ENCODE assay signal across 18 mouse cellular contexts in genomic region chr8:77650646-77651190, GRCm38 (mm10). TPM values are rescaled to one million over a fixed set of nuclear protein-coding genes. Genes with fewer than 3 reads are reported as not detected.
DNase-seq lines count a peak whose midpoint lies in the region; ATAC-seq and TF ChIP-seq lines count a peak whose summit lies in the region.
"Had no signal": no experiment of that assay in that cellular context is flagged by ENCODE, and none has a peak within 500 bp of the region (broad histone marks: within the 10 kb centered on the region; RNA-seq: fewer than 3 reads in every experiment).

No protein-coding gene starts in this region.

- TF ChIP-seq EP300 in lung, postnatal 0 days (IDR thresholded peaks at IDR 0.05), result no peak
- no peak for TF ChIP-seq EP300 in liver, postnatal 0 days (IDR thresholded peaks at IDR 0.05; ENCODE audit: low read depth)

- H3K36me3 ChIP-seq in intestine, embryonic 16.5 days (ENCODE audit: control insufficient read depth, insufficient read depth, low read length), result no peaks in the 10 kb centered on the region
- no peaks in the 10 kb centered on the region for H3K36me3 ChIP-seq in intestine, embryonic 15.5 days
- H3K36me3 ChIP-seq in lung, postnatal 0 days (ENCODE audit: insufficient read depth, low read length), result no peaks in the 10 kb centered on the region
- no peaks in the 10 kb centered on the region for H3K36me3 ChIP-seq in liver, postnatal 0 days (replicated peaks; ENCODE audit: insufficient read depth, low read length)
- H3K36me3 ChIP-seq: embryonic facial prominence, embryonic 15.5 days; forebrain, embryonic 10.5 days; G1E; liver, embryonic 12.5 days had no signal

- 52% methylated on average over 1 of the region's 1 CpGs for WGBS in intestine, embryonic 16.5 days
- WGBS in intestine, embryonic 15.5 days, result 55% methylated on average over 1 of the region's 1 CpGs
- WGBS in lung, postnatal 0 days, result 53% methylated on average over 1 of the region's 1 CpGs
- WGBS in liver, postnatal 0 days (ENCODE audit: insufficient replicate concordance), result 66% methylated on average over 1 of the region's 1 CpGs

- H3K4me1 ChIP-seq in intestine, embryonic 16.5 days (ENCODE audit: control insufficient read depth, insufficient read depth, low read length), result peaks cover 5% of the 10 kb centered on the region; the same call in 1 of the 2 replicates
- H3K4me1 ChIP-seq in intestine, embryonic 15.5 days (replicated peaks), result no peaks in the 10 kb centered on the region
- no peaks in the 10 kb centered on the region for H3K4me1 ChIP-seq in lung, postnatal 0 days (ENCODE audit: insufficient read depth, low read depth, low read length)
- H3K4me1 ChIP-seq in liver, postnatal 0 days (ENCODE audit: insufficient read depth), result no peaks in the 10 kb centered on the region
- H3K4me1 ChIP-seq: embryonic facial prominence, embryonic 15.5 days; forebrain, embryonic 10.5 days; liver, embryonic 12.5 days had no signal

- H3K4me3 ChIP-seq in intestine, embryonic 16.5 days (ENCODE audit: low read length), result no peak overlapping the region
- H3K4me3 ChIP-seq in intestine, embryonic 15.5 days (replicated peaks), result no peak overlapping the region
- H3K4me3 ChIP-seq in lung, postnatal 0 days (ENCODE audit: low read depth, low read length), result no peak overlapping the region
- H3K4me3 ChIP-seq in liver, postnatal 0 days (ENCODE audit: low read depth, low read length), result no peak overlapping the region
- H3K4me3 ChIP-seq: embryonic facial prominence, embryonic 15.5 days; forebrain, embryonic 10.5 days; heart, adult 2 months; layer of hippocampus, adult 2 months; liver, embryonic 12.5 days had no signal

- no peak overlapping the region for H3K4me2 ChIP-seq in intestine, embryonic 16.5 days (ENCODE audit: low read depth, low read length)
- no peak overlapping the region for H3K4me2 ChIP-seq in intestine, embryonic 15.5 days (replicated peaks)
- H3K4me2 ChIP-seq in lung, postnatal 0 days (replicated peaks; ENCODE audit: low read depth, low read length), result no peak overlapping the region
- H3K4me2 ChIP-seq in liver, postnatal 0 days (ENCODE audit: low read depth, low read length), result no peak overlapping the region
- H3K4me2 ChIP-seq: embryonic facial prominence, embryonic 15.5 days; liver, embryonic 12.5 days had no signal

- ATAC-seq in intestine, embryonic 16.5 days, result peak; percentile 42; the same call in 1 of the 2 replicates
- no peak for ATAC-seq in intestine, embryonic 15.5 days
- ATAC-seq in lung, postnatal 0 days, result no peak
- ATAC-seq in liver, postnatal 0 days, result no peak
- ATAC-seq: CD4-positive, CD25-positive, alpha-beta regulatory T cell, adult 4 months; liver, embryonic 12.5 days had no signal

- H3K27ac ChIP-seq in intestine, embryonic 16.5 days (ENCODE audit: low read length), result 0 out of 2 replicates have a peak overlapping the region, but pooled peaks have one; percentile 11
- no peak overlapping the region for H3K27ac ChIP-seq in intestine, embryonic 15.5 days
- peak overlapping the region; percentile 23; the same call in 1 of the 2 replicates for H3K27ac ChIP-seq in lung, postnatal 0 days (ENCODE audit: low read length)
- H3K27ac ChIP-seq in liver, postnatal 0 days (ENCODE audit: low read depth), result no peak overlapping the region
- H3K27ac ChIP-seq: embryonic facial prominence, embryonic 15.5 days; forebrain, embryonic 10.5 days; heart, adult 2 months; layer of hippocampus, adult 2 months; liver, embryonic 12.5 days had no signal

- no peak for TF ChIP-seq CTCF in lung, postnatal 0 days (IDR thresholded peaks at IDR 0.05)
- TF ChIP-seq CTCF in liver, postnatal 0 days (IDR thresholded peaks at IDR 0.05; ENCODE audit: low read depth), result no peak

- peak; percentile 24 for DNase-seq in lung, postnatal 0 days (ENCODE audit: low spot score)
- DNase-seq in lung, postnatal 25 days (ENCODE audit: low spot score), result no peak
- DNase-seq in embryo, embryonic 11 days, result peak; percentile 42
- no peak for DNase-seq in thymus, adult 18-20 months
- no peak for DNase-seq in liver, postnatal 0 days
- DNase-seq: cerebellum, postnatal 25 days; gastrocnemius, postnatal 10 days; heart, adult 2 months; left cerebral cortex, postnatal 4 days; spleen, adult 18-20 months had no signal

- no peaks in the 10 kb centered on the region for H3K27me3 ChIP-seq in intestine, embryonic 16.5 days (replicated peaks; ENCODE audit: control insufficient read depth, insufficient read depth, low read length)
- no peaks in the 10 kb centered on the region for H3K27me3 ChIP-seq in intestine, embryonic 15.5 days (replicated peaks)
- H3K27me3 ChIP-seq in lung, postnatal 0 days (replicated peaks; ENCODE audit: insufficient read depth, low read length), result no peaks in the 10 kb centered on the region
- H3K27me3 ChIP-seq in liver, postnatal 0 days (ENCODE audit: insufficient read depth, low read length), result no peaks in the 10 kb centered on the region
- H3K27me3 ChIP-seq: embryonic facial prominence, embryonic 15.5 days; liver, embryonic 12.5 days had no signal

- no peak overlapping the region; the same call in 1 of the 2 replicates for H3K9ac ChIP-seq in intestine, embryonic 16.5 days (ENCODE audit: low read depth, low read length)
- no peak overlapping the region for H3K9ac ChIP-seq in intestine, embryonic 15.5 days
- no peak overlapping the region for H3K9ac ChIP-seq in lung, postnatal 0 days (replicated peaks; ENCODE audit: low read depth)
- H3K9ac ChIP-seq in liver, postnatal 0 days (replicated peaks), result no peak overlapping the region
- H3K9ac ChIP-seq: embryonic facial prominence, embryonic 15.5 days; liver, embryonic 12.5 days had no signal

- no peaks in the 10 kb centered on the region for H3K9me3 ChIP-seq in intestine, embryonic 16.5 days (ENCODE audit: control insufficient read depth, low read length)
- no peaks in the 10 kb centered on the region for H3K9me3 ChIP-seq in intestine, embryonic 15.5 days
- H3K9me3 ChIP-seq in lung, postnatal 0 days (ENCODE audit: low read length), result no peaks in the 10 kb centered on the region
- no peaks in the 10 kb centered on the region for H3K9me3 ChIP-seq in liver, postnatal 0 days (ENCODE audit: low read length)
- H3K9me3 ChIP-seq: embryonic facial prominence, embryonic 15.5 days; forebrain, embryonic 10.5 days; G1E; liver, embryonic 12.5 days had no signal

RNA-seq across cellular contexts. Expression of gene Tmem184c, which starts 40.2 kb away (rescaled TPM):
- 21.4 and 22.0 TPM in 2 replicates for polyA plus RNA-seq in intestine, embryonic 16.5 days (2015; fragmentation: Nextera tagmentation; extraction: Ambion mirVana)
- polyA plus RNA-seq in intestine, embryonic 15.5 days (2015; fragmentation: Nextera tagmentation; extraction: Ambion mirVana), result 21.2 and 27.9 TPM in 2 replicates
- 13.2 and 14.5 TPM in 2 replicates for polyA plus RNA-seq in lung, postnatal 0 days (2015; fragmentation: Nextera tagmentation; extraction: Ambion mirVana)
- 6.7 TPM in 2 replicates for polyA plus RNA-seq in liver, postnatal 0 days (2015; fragmentation: Nextera tagmentation; extraction: Ambion mirVana)

Comparison
In these comparisons a context has a peak if more than half of its experiments do, and no peak if none do; other contexts are left out.
1. H3K27ac ChIP-seq: peak in intestine, embryonic 16.5 days (single experiment) and lung, postnatal 0 days (single experiment); none in intestine, embryonic 15.5 days (single experiment) and liver, postnatal 0 days (single experiment).
2. DNase-seq: peak in lung, postnatal 0 days (single experiment) and embryo, embryonic 11 days (single experiment); none in lung, postnatal 25 days (single experiment), thymus, adult 18-20 months (0 of 2) and liver, postnatal 0 days (single experiment).